Mouse (Mus musculus) embryonic facial prominence, embryonic 13.5 days (tissue): ENCODE data around the gene Olfr1340. TPM values are rescaled to one million over a fixed set of nuclear protein-coding genes. Genes with fewer than 3 reads are reported as not detected.

Experiments used
- ATAC-seq: fragments of 200-750 bp; cut with Nextera tagmentation; 2 replicates; pipeline ENCODE4 v1.8.0; 2017; ENCODE audit warnings: low read depth; ENCODE audit not compliant: insufficient number of reproducible peaks, insufficient read depth, low FRiP score, low TSS enrichment
- H3K27ac ChIP-seq: fragments of 300-500 bp; sonication (generic); 2 replicates; pipeline ENCODE4 v1.5.1; 2015; ENCODE audit warnings: moderate library complexity, mild to moderate bottlenecking, inconsistent platforms
- H3K27me3 ChIP-seq: fragments of 300-500 bp; sonication (generic); 2 replicates; pipeline ENCODE4 v1.6.1; 2015; ENCODE audit warnings: mild to moderate bottlenecking, inconsistent platforms
- H3K36me3 ChIP-seq: fragments of 300-500 bp; sonication (generic); 2 replicates; pipeline ENCODE4 v1.6.1; 2015; ENCODE audit warnings: mild to moderate bottlenecking, inconsistent platforms
- H3K4me1 ChIP-seq: fragments of 300-500 bp; sonication (generic); 2 replicates; pipeline ENCODE4 v1.6.1; 2015; ENCODE audit warnings: inconsistent platforms
- H3K4me2 ChIP-seq: fragments of 300-500 bp; sonication (generic); 2 replicates; pipeline ENCODE4 v1.6.1; 2015; ENCODE audit warnings: moderate library complexity, mild to moderate bottlenecking, inconsistent platforms
- H3K4me3 ChIP-seq: fragments of 300-500 bp; sonication (generic); 2 replicates; pipeline ENCODE4 v1.5.1; 2015; ENCODE audit warnings: mild to moderate bottlenecking, inconsistent platforms
- H3K9ac ChIP-seq: fragments of 300-500 bp; sonication (generic); 2 replicates; pipeline ENCODE4 v1.6.1; 2015; ENCODE audit warnings: mild to moderate bottlenecking, inconsistent platforms
- H3K9me3 ChIP-seq: fragments of 300-500 bp; sonication (generic); 2 replicates; pipeline ENCODE4 v1.6.1; 2016; ENCODE audit warnings: inconsistent platforms
- WGBS: fragments of 180-500 bp; shearing (Covaris S2); methylation state at CpG from one replicate; pipeline ENCODE4 v1.1.7; 2015; ENCODE audit warnings: mixed read lengths; 5-methylcytosine and 5-hydroxymethylcytosine counted together
- polyA plus RNA-seq: library from polyadenylated mRNA; unstranded; fragments of >200 nt; fragmentation: Nextera tagmentation; extraction: Ambion mirVana; gene quantifications from 2 replicates; pipeline ENCODE4 v1.2.1, GENCODE M21; 2015

Olfr1340 gene
- polyA plus RNA-seq, 1 experiment from 2014 or later: not detected

GRCm38 (mm10) chr4:118741881-118742280 is 21.9 kb downstream of the Olfr1340 start:
- H3K4me1 ChIP-seq: no peaks in the 10 kb centered on the region
- H3K9ac ChIP-seq: no peak overlapping the region
- H3K36me3 ChIP-seq: no peaks in the 10 kb centered on the region
- no peak for ATAC-seq
- peaks cover 45% of the 10 kb centered on the region for H3K27me3 ChIP-seq
- peaks cover 7% of the 10 kb centered on the region for H3K9me3 ChIP-seq
- 5% methylated on average over 16 of the region's 16 CpGs for WGBS
- no peak overlapping the region for H3K27ac ChIP-seq
- no peak overlapping the region for H3K4me3 ChIP-seq
- no peak overlapping the region for H3K4me2 ChIP-seq

- Histone ChIP-seq H3K9me3 (no peaks in the 10 kb centered on the region), H3K9ac (no peak within 1 kb of the TSS), H3K27me3 (no peaks in the 10 kb centered on the region), H3K4me2 (no peak within 1 kb of the TSS), H3K27ac (no peak within 1 kb of the TSS), H3K4me3 (no peak within 1 kb of the TSS), H3K4me1 (no peaks in the 10 kb centered on the region), H3K36me3 (no peaks in the 10 kb centered on the region)
- WGBS: 79% methylated on average over 1 of the region's 1 CpGs
- ATAC-seq: no peak
These were observed 38.7 kb downstream of the Olfr1340 start, which contains the start of gene Olfr1338 for GRCm38 (mm10) chr4:118758637-118759036. TSS of gene Olfr1338 (minus strand) at chr4:118758737.

Other genes starting within 250 kb of the Olfr1340 start
- gene Tie1, start 230.1 kb upstream of the Olfr1340 start, polyA plus RNA-seq: 19.4 and 19.6 TPM in 2 replicates
- 4.1 and 5.0 TPM in 2 replicates for gene 2610528J11Rik, start 193.1 kb upstream of the Olfr1340 start, polyA plus RNA-seq
- gene Tmem125, start 176.1 kb upstream of the Olfr1340 start, polyA plus RNA-seq: 2.8 and 3.2 TPM in 2 replicates
- gene Cfap57, start 99.4 kb upstream of the Olfr1340 start, polyA plus RNA-seq: 0.17 and 0.22 TPM in 2 replicates
- gene Ebna1bp2, start 99.3 kb upstream of the Olfr1340 start, polyA plus RNA-seq: 141 and 164 TPM in 2 replicates
- not detected in 2 replicates for gene Olfr62, start 61.2 kb upstream of the Olfr1340 start, polyA plus RNA-seq
- gene Olfr1342, start 27.4 kb upstream of the Olfr1340 start, polyA plus RNA-seq: 0.19 and 0.20 TPM in 2 replicates
- gene Olfr1341, start 16.6 kb upstream of the Olfr1340 start, polyA plus RNA-seq: 0.07 TPM in 1 of 2 replicates, not detected in the other
- not detected in 2 replicates for gene Olfr1339, start 12.0 kb downstream of the Olfr1340 start, polyA plus RNA-seq
- gene Olfr1338, start 38.6 kb downstream of the Olfr1340 start, polyA plus RNA-seq: 0.08 TPM in 1 of 2 replicates, not detected in the other
- not detected in 2 replicates for gene Olfr1337, start 62.4 kb downstream of the Olfr1340 start, polyA plus RNA-seq
- gene Olfr1335, start 89.8 kb downstream of the Olfr1340 start, polyA plus RNA-seq: not detected in 2 replicates
- gene Olfr1333, start 116.1 kb downstream of the Olfr1340 start, polyA plus RNA-seq: not detected in 2 replicates
- not detected in 2 replicates for gene Olfr1331, start 144.5 kb downstream of the Olfr1340 start, polyA plus RNA-seq
- 0.07 TPM in 1 of 2 replicates, not detected in the other for gene Olfr1330, start 168.5 kb downstream of the Olfr1340 start, polyA plus RNA-seq
- not detected in 2 replicates for gene Olfr1329, start 197.3 kb downstream of the Olfr1340 start, polyA plus RNA-seq
- gene Olfr1328, start 218.5 kb downstream of the Olfr1340 start, polyA plus RNA-seq: 0.06 TPM in 1 of 2 replicates, not detected in the other
- not detected in 2 replicates for gene Lao1, start 241.4 kb downstream of the Olfr1340 start, polyA plus RNA-seq